Mouse (Mus musculus): ENCODE measurements around the gene Prkca. TPM values are rescaled to one million over a fixed set of nuclear protein-coding genes. Genes with fewer than 3 reads are reported as not detected.
A peak's percentile ranks its signal among the peaks of the same experiment; 100 is the strongest.

The Prkca gene
- polyA plus RNA-seq, 1 experiment from 2014 or later = 8.6 TPM

GRCm38 (mm10) chr11:108189362-108189761 lies 154.4 kb downstream of the Prkca start:
- H3K27me3 ChIP-seq = no peaks in the 10 kb centered on the region
- H3K36me3 ChIP-seq = no peaks in the 10 kb centered on the region
- no peak for ATAC-seq (ENCODE audit: low FRiP score, low read depth)
- H3K4me2 ChIP-seq = no peak overlapping the region
- 89% methylated on average over 3 of the region's 3 CpGs for WGBS
- H3K9ac ChIP-seq = no peak overlapping the region
- H3K27ac ChIP-seq (replicated peaks) = no peak overlapping the region
- H3K9me3 ChIP-seq = no peaks in the 10 kb centered on the region
- H3K4me1 ChIP-seq (replicated peaks) = no peaks in the 10 kb centered on the region
- no peak overlapping the region for H3K4me3 ChIP-seq

GRCm38 (mm10) chr11:108182421-108182820 lies 161.3 kb downstream of the Prkca start:
- H3K4me2 ChIP-seq = no peak overlapping the region
- H3K27me3 ChIP-seq = no peaks in the 10 kb centered on the region
- no peaks in the 10 kb centered on the region for H3K36me3 ChIP-seq
- no peaks in the 10 kb centered on the region for H3K9me3 ChIP-seq
- H3K9ac ChIP-seq = no peak overlapping the region
- no peak overlapping the region for H3K4me3 ChIP-seq
- 84% methylated on average over 5 of the region's 5 CpGs for WGBS
- 0 out of 2 replicates have a peak, but pooled peaks cover 11% of the 10 kb centered on the region for H3K4me1 ChIP-seq (replicated peaks)
- no peak for ATAC-seq (ENCODE audit: low FRiP score, low read depth)
- H3K27ac ChIP-seq (replicated peaks) = no peak overlapping the region

GRCm38 (mm10) chr11:108181012-108181713 lies 162.6 kb downstream of the Prkca start:
- 33% methylated on average over 10 of the region's 10 CpGs for WGBS

GRCm38 (mm10) chr11:108178802-108179201 lies 164.9 kb downstream of the Prkca start:
- H3K9me3 ChIP-seq = no peaks in the 10 kb centered on the region
- H3K4me1 ChIP-seq (replicated peaks) = peaks cover 16% of the 10 kb centered on the region
- no peaks in the 10 kb centered on the region for H3K27me3 ChIP-seq
- no peak overlapping the region for H3K4me2 ChIP-seq
- no peak overlapping the region for H3K27ac ChIP-seq (replicated peaks)
- H3K9ac ChIP-seq = no peak overlapping the region
- ATAC-seq (ENCODE audit: low FRiP score, low read depth) = no peak
- no peak overlapping the region for H3K4me3 ChIP-seq
- H3K36me3 ChIP-seq = no peaks in the 10 kb centered on the region
- 90% methylated on average over 5 of the region's 5 CpGs for WGBS

More at GRCm38 (mm10) chr11:108181012-108181713, 162.6 kb downstream of the Prkca start:
- H3K4me1 ChIP-seq (replicated peaks) = 0 out of 2 replicates have a peak, but pooled peaks cover 11% of the 10 kb centered on the region
- no peak overlapping the region for H3K9ac ChIP-seq
- H3K36me3 ChIP-seq = no peaks in the 10 kb centered on the region
- no peak overlapping the region for H3K4me3 ChIP-seq
- no peak overlapping the region for H3K4me2 ChIP-seq
- 0 out of 2 replicates have a peak, but pooled peaks have one; percentile 34 for ATAC-seq (ENCODE audit: low FRiP score, low read depth)
- H3K9me3 ChIP-seq = no peaks in the 10 kb centered on the region
- H3K27me3 ChIP-seq = no peaks in the 10 kb centered on the region
- H3K27ac ChIP-seq (replicated peaks) = no peak overlapping the region

- H3K4me3 ChIP-seq = no peak overlapping the region
- over 99% methylated on average over 3 of the region's 3 CpGs for WGBS
- H3K4me2 ChIP-seq = no peak overlapping the region
- no peak for ATAC-seq (ENCODE audit: low FRiP score, low read depth)
- no peaks in the 10 kb centered on the region for H3K27me3 ChIP-seq
- no peak overlapping the region for H3K27ac ChIP-seq (replicated peaks)
- H3K9ac ChIP-seq = no peak overlapping the region
- no peaks in the 10 kb centered on the region for H3K36me3 ChIP-seq
- no peaks in the 10 kb centered on the region for H3K9me3 ChIP-seq
- H3K4me1 ChIP-seq (replicated peaks) = peaks cover 17% of the 10 kb centered on the region
Measured at GRCm38 (mm10) chr11:108178258-108178657, 165.5 kb downstream of the Prkca start.

GRCm38 (mm10) chr11:108176715-108177114 lies 167.0 kb downstream of the Prkca start:
- Histone ChIP-seq H3K4me3 (no peak overlapping the region), H3K4me1 (replicated peaks) (peaks cover 25% of the 10 kb centered on the region)
- WGBS = 87% methylated on average over 5 of the region's 5 CpGs

GRCm38 (mm10) chr11:108171917-108172316 lies 171.8 kb downstream of the Prkca start:
- H3K9me3 ChIP-seq = no peaks in the 10 kb centered on the region
- peaks cover 17% of the 10 kb centered on the region for H3K4me1 ChIP-seq (replicated peaks)
- peak overlapping the region; percentile 41 for H3K27ac ChIP-seq (replicated peaks)
- ATAC-seq (ENCODE audit: low FRiP score, low read depth) = peak; percentile 83
- WGBS = 51% methylated on average over 5 of the region's 5 CpGs
- H3K9ac ChIP-seq = no peak overlapping the region
- H3K27me3 ChIP-seq = no peaks in the 10 kb centered on the region
- H3K4me2 ChIP-seq = no peak overlapping the region
- H3K36me3 ChIP-seq = no peaks in the 10 kb centered on the region
- no peak overlapping the region for H3K4me3 ChIP-seq

More at GRCm38 (mm10) chr11:108176715-108177114, 167.0 kb downstream of the Prkca start:
- ATAC-seq (ENCODE audit: low FRiP score, low read depth) = no peak
- no peak overlapping the region for H3K27ac ChIP-seq (replicated peaks)
- no peak overlapping the region for H3K9ac ChIP-seq
- H3K27me3 ChIP-seq = no peaks in the 10 kb centered on the region
- no peak overlapping the region for H3K4me2 ChIP-seq
- no peaks in the 10 kb centered on the region for H3K9me3 ChIP-seq
- H3K36me3 ChIP-seq = no peaks in the 10 kb centered on the region

- WGBS = 96% methylated on average over 6 of the region's 6 CpGs
- Histone ChIP-seq H3K27ac (replicated peaks) (peak overlapping the region; percentile 41; the same call in 1 of the 2 replicates), H3K9me3 (no peaks in the 10 kb centered on the region), H3K4me3 (no peak overlapping the region), H3K27me3 (no peaks in the 10 kb centered on the region), H3K4me2 (no peak overlapping the region), H3K36me3 (no peaks in the 10 kb centered on the region), H3K9ac (no peak overlapping the region), H3K4me1 (replicated peaks) (peaks cover 17% of the 10 kb centered on the region)
- ATAC-seq (ENCODE audit: low FRiP score, low read depth) = no peak; the same call in 1 of the 2 replicates
Measured at GRCm38 (mm10) chr11:108171260-108171659, 172.5 kb downstream of the Prkca start.

- Histone ChIP-seq H3K4me2 (no peak overlapping the region), H3K4me1 (replicated peaks) (peaks cover 22% of the 10 kb centered on the region), H3K4me3 (no peak overlapping the region), H3K27ac (replicated peaks) (no peak overlapping the region), H3K36me3 (no peaks in the 10 kb centered on the region), H3K9ac (no peak overlapping the region), H3K9me3 (no peaks in the 10 kb centered on the region), H3K27me3 (no peaks in the 10 kb centered on the region)
- no peak for ATAC-seq (ENCODE audit: low FRiP score, low read depth)
- WGBS = 89% methylated on average over 3 of the region's 3 CpGs
Measured at GRCm38 (mm10) chr11:108170107-108170506, 173.6 kb downstream of the Prkca start.

- Histone ChIP-seq H3K36me3 (no peaks in the 10 kb centered on the region), H3K4me2 (no peak overlapping the region), H3K9me3 (no peaks in the 10 kb centered on the region), H3K27me3 (no peaks in the 10 kb centered on the region), H3K9ac (no peak overlapping the region), H3K4me1 (replicated peaks) (peaks cover 16% of the 10 kb centered on the region), H3K27ac (replicated peaks) (no peak overlapping the region), H3K4me3 (no peak overlapping the region)
- no peak for ATAC-seq (ENCODE audit: low FRiP score, low read depth)
- WGBS = 53% methylated on average over 9 of the region's 9 CpGs
Measured at GRCm38 (mm10) chr11:108165725-108166124, 178.0 kb downstream of the Prkca start.

GRCm38 (mm10) chr11:108162639-108163038 lies 181.1 kb downstream of the Prkca start:
- no peaks in the 10 kb centered on the region for H3K27me3 ChIP-seq
- H3K27ac ChIP-seq (replicated peaks) = peak overlapping the region; percentile 34; the same call in 1 of the 2 replicates
- H3K4me3 ChIP-seq = no peak overlapping the region
- 71% methylated on average over 1 of the region's 1 CpGs for WGBS
- H3K4me2 ChIP-seq = no peak overlapping the region
- 0 out of 2 replicates have a peak, but pooled peaks cover 3% of the 10 kb centered on the region for H3K9me3 ChIP-seq
- no peaks in the 10 kb centered on the region for H3K36me3 ChIP-seq
- H3K4me1 ChIP-seq (replicated peaks) = peaks cover 16% of the 10 kb centered on the region
- no peak overlapping the region for H3K9ac ChIP-seq
- no peak for ATAC-seq (ENCODE audit: low FRiP score, low read depth)

- H3K27ac ChIP-seq (replicated peaks) = peak overlapping the region; percentile 34; the same call in 1 of the 2 replicates
- peak; percentile 30; the same call in 1 of the 2 replicates for ATAC-seq (ENCODE audit: low FRiP score, low read depth)
- H3K36me3 ChIP-seq = no peaks in the 10 kb centered on the region
- no peak overlapping the region for H3K4me3 ChIP-seq
- no peak overlapping the region for H3K4me2 ChIP-seq
- 0 out of 2 replicates have a peak, but pooled peaks cover 3% of the 10 kb centered on the region for H3K9me3 ChIP-seq
- 0 out of 2 replicates have a peak overlapping the region, but pooled peaks have one; percentile 7 for H3K9ac ChIP-seq
- WGBS = 16% methylated on average over 4 of the region's 4 CpGs
- peaks cover 16% of the 10 kb centered on the region for H3K4me1 ChIP-seq (replicated peaks)
- no peaks in the 10 kb centered on the region for H3K27me3 ChIP-seq
Measured at GRCm38 (mm10) chr11:108162110-108162509, 181.6 kb downstream of the Prkca start.
